Mouse (Mus musculus): ENCODE results near the gene S100a6. TPM values are rescaled to one million over a fixed set of nuclear protein-coding genes. Genes with fewer than 3 reads are reported as not detected.

S100a6 gene
- polyA plus RNA-seq, 1 experiment: 1,285 TPM

DNA sequence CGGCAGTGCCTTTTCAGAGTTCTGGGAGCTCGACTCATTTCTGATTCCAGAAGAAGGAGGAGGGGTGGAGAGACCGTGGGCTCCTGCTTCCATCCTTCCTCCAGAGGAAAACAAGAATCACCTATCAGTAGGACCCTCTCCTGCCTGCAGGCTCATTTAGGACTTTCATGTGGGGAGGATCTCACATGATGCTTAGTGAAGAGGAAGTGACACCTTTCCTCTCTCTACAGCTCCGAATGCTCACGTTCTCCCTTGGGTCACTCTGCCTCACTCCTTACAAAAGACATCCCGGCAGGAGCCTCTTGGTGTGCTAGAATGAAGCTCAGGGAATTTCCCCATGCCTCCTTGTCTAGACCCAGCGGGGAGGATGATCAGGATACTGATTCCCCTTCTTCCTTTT, 8.9 kb downstream of the S100a6 start:
- Histone ChIP-seq H3K4me1 (ENCODE audit: control insufficient read depth, insufficient read depth, low read length) (peaks cover 2% of the 10 kb centered on the region; the same call in 1 of the 2 replicates), H3K27ac (ENCODE audit: insufficient read depth, low read depth, low read length) (no peak overlapping the region), H3K4me3 (ENCODE audit: insufficient read depth, low read length) (no peak overlapping the region)
- TF ChIP-seq POLR2A (IDR thresholded peaks at IDR 0.05; ENCODE audit: borderline replicate concordance, low read depth, low read length): no peak
- TF ChIP-seq CTCF (IDR thresholded peaks at IDR 0.05; ENCODE audit: low read depth, low read length): no peak

DNA sequence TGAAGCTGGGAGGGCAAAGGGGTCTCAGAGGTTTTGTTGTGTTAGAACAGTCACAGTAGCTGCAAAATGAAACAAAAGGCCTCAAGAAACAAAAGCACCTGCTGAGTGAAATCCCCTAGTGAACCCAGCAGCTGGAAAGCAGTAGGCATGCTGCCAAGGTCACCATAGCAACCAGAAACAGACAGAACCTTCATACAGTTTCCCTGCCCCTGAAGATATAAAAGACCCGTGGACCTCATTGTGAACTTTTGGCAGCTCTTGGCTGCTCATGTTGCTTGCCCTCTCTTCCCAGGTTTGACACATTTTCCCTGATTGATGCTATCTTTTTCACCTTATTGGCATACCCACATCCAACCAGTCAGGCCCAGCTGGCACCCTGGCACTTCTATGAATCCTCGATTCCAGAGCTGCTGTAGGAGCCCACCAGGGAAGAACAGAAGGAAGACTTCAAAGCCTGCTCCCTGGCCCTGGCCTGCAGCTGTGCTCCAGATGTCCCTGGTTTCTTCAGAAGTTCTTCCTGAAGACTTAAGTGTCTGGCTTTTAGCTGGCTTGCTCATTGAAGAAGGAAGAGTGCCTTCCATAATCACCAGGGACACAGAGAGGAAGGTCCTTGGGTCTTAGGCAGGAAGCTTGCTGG, 10.9 kb downstream of the S100a6 start:
- TF ChIP-seq CTCF (IDR thresholded peaks at IDR 0.05; ENCODE audit: low read depth, low read length) (no peak), POLR2A (IDR thresholded peaks at IDR 0.05; ENCODE audit: borderline replicate concordance, low read depth, low read length) (no peak)
- H3K4me3 ChIP-seq (ENCODE audit: insufficient read depth, low read length): no peak overlapping the region
- H3K27ac ChIP-seq (ENCODE audit: insufficient read depth, low read depth, low read length): no peak overlapping the region
- H3K4me1 ChIP-seq (ENCODE audit: control insufficient read depth, insufficient read depth, low read length): peaks cover 7% of the 10 kb centered on the region

DNA sequence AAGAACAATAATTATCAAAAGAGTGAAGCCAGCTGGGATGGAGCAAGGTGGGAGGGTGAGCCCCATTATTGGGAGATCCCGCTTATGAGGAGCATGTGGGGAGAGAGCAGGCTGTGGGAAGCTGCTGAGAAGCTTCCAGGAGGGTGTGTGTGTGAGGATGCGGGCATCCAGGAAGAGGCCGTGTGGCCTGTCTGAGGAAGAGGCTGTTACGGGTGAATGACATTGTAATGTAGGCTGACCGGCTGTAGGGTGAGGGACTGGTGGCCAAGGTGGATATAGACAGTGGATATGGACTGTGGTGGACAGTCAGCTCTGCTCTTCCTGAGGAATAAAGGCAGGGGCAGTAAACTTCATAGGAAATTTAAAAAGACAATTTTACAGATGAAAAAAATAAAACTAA, 12.8 kb downstream of the S100a6 start:
- TF ChIP-seq POLR2A (IDR thresholded peaks at IDR 0.05; ENCODE audit: borderline replicate concordance, low read depth, low read length) (no peak), CTCF (IDR thresholded peaks at IDR 0.05; ENCODE audit: low read depth, low read length) (no peak)
- H3K4me1 ChIP-seq (ENCODE audit: control insufficient read depth, insufficient read depth, low read length): peaks cover 10% of the 10 kb centered on the region
- no peak overlapping the region for H3K4me3 ChIP-seq (ENCODE audit: insufficient read depth, low read length)
- no peak overlapping the region for H3K27ac ChIP-seq (ENCODE audit: insufficient read depth, low read depth, low read length)

DNA sequence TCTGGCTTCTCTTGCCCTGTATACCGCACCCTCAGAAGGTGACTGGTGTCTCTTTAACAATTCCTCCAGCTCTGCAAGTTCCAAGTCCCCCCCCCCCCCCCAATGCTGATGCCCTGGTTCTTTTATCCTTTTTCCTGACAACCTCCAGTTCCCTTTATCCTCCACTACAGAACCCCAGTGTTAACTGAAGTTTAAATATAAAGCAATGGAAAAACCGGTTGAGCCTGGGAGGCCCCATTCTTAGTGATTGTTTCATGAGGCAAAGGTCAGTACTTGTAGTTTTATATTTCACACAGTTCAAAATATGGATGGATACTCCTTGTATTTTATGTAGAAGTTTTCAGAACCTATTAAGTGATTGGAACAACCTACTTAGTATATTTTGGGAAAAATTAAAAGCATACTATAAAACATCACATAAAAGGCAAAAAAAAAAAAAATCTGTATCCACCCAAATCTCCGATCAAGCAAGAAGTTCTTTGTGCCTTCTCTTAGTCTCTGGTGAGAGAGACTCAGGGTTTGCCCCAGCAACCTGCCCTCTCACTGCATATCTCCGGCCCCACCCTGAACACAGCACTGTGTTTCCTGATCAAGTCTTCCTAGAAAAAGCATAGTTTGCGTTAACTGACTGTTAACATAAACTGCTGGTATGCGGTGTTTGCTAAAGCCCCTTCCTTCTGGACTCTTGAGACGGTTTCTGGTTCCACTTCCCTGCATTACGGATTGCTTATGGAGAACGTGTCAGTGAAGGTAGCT, 13.8 kb downstream of the S100a6 start:
- H3K4me3 ChIP-seq (ENCODE audit: insufficient read depth, low read length): no peak overlapping the region
- TF ChIP-seq POLR2A (IDR thresholded peaks at IDR 0.05; ENCODE audit: borderline replicate concordance, low read depth, low read length) (no peak), CTCF (IDR thresholded peaks at IDR 0.05; ENCODE audit: low read depth, low read length) (no peak)
- H3K27ac ChIP-seq (ENCODE audit: insufficient read depth, low read depth, low read length): no peak overlapping the region
- peaks cover 10% of the 10 kb centered on the region for H3K4me1 ChIP-seq (ENCODE audit: control insufficient read depth, insufficient read depth, low read length)

DNA sequence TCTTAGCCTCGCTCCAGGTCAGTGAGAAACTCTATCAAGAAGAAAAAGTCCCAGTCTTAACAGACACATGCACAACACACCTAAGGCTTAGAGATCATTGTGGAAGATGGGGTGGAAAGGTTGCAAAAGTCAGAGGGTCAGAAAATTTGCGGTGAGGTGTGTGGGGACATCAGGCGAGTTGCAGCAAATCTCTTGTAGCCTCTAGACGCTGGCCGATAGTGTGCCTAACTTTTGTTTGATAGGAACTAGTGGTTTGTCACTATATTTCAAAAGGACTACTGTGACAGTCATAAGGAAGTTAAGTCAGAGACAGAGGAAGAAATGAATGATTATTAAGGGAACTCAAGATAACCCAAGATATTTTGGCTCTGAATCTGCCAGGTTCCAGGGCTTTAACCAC, 14.7 kb downstream of the S100a6 start:
- H3K4me3 ChIP-seq (ENCODE audit: insufficient read depth, low read length): no peak overlapping the region
- TF ChIP-seq CTCF (IDR thresholded peaks at IDR 0.05; ENCODE audit: low read depth, low read length) (no peak), POLR2A (IDR thresholded peaks at IDR 0.05; ENCODE audit: borderline replicate concordance, low read depth, low read length) (no peak)
- no peak overlapping the region for H3K27ac ChIP-seq (ENCODE audit: insufficient read depth, low read depth, low read length)
- H3K4me1 ChIP-seq (ENCODE audit: control insufficient read depth, insufficient read depth, low read length): peaks cover 13% of the 10 kb centered on the region

DNA sequence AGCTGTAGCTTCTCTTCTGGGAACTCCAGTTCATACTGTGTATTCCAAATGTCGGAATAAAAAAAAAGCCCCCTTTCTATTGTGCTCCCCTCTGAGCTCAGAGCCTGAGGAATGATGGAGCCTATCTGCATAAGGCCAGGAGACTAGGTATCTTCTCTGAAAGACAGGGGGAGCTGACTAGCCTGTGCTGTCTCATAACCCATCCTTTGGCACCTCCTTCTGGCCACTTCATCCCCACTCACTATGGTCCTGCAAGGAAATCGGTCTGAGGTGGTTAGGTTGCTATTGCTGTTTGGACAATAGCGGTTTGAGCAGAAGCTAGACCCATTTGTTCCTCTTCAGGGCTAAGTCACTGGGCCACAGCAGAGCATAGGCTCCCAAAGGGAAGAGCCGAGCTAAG, 15.1 kb downstream of the S100a6 start:
- Histone ChIP-seq H3K4me3 (ENCODE audit: insufficient read depth, low read length) (no peak overlapping the region), H3K4me1 (ENCODE audit: control insufficient read depth, insufficient read depth, low read length) (peaks cover 13% of the 10 kb centered on the region), H3K27ac (ENCODE audit: insufficient read depth, low read depth, low read length) (no peak overlapping the region)
- TF ChIP-seq CTCF (IDR thresholded peaks at IDR 0.05; ENCODE audit: low read depth, low read length): no peak
- no peak for TF ChIP-seq POLR2A (IDR thresholded peaks at IDR 0.05; ENCODE audit: borderline replicate concordance, low read depth, low read length)

DNA sequence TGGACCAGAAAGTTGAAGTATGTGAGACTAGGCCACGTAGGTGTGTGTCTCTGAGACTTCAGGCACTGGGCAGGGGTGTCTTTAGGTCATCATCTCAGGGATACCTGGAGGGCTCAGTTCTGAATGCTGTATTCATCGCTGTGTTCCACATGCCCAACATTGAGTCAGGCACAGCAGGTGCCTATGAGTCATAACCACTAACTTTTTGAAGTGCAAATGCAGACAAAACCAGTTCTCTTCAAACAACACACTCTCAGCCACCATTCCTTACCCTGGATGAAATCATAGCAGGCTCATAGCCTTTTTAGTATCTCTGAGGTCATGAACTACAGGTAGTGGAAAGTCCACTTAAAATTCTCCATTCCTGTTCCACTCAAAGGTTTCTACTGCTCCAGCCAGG, 16.6 kb downstream of the S100a6 start:
- TF ChIP-seq POLR2A (IDR thresholded peaks at IDR 0.05; ENCODE audit: borderline replicate concordance, low read depth, low read length) (no peak), CTCF (IDR thresholded peaks at IDR 0.05; ENCODE audit: low read depth, low read length) (no peak)
- H3K4me3 ChIP-seq (ENCODE audit: insufficient read depth, low read length): no peak overlapping the region
- no peak overlapping the region for H3K27ac ChIP-seq (ENCODE audit: insufficient read depth, low read depth, low read length)
- peaks cover 13% of the 10 kb centered on the region for H3K4me1 ChIP-seq (ENCODE audit: control insufficient read depth, insufficient read depth, low read length)

DNA sequence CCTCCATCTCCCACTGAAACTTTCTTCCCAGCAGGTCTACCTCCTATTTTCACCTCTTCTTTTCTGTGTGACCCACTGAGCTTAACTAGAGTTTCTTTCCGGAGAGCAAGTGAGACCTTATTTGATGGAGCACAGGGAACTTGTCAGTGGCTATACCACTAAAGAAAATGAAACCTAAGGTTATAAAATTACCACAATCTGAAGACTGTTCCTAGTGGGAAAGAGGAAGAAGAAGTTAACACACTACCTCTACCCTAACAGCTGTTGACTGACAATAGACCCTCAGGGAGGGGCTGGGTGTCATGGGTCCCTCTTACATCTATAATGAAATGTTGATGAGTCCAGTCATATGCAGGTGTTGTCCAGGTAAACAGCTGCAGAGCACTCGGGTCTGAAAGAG, 19.3 kb downstream of the S100a6 start:
- TF ChIP-seq CTCF (IDR thresholded peaks at IDR 0.05; ENCODE audit: low read depth, low read length) (no peak), POLR2A (IDR thresholded peaks at IDR 0.05; ENCODE audit: borderline replicate concordance, low read depth, low read length) (no peak)
- H3K27ac ChIP-seq (ENCODE audit: insufficient read depth, low read depth, low read length): no peak overlapping the region

DNA sequence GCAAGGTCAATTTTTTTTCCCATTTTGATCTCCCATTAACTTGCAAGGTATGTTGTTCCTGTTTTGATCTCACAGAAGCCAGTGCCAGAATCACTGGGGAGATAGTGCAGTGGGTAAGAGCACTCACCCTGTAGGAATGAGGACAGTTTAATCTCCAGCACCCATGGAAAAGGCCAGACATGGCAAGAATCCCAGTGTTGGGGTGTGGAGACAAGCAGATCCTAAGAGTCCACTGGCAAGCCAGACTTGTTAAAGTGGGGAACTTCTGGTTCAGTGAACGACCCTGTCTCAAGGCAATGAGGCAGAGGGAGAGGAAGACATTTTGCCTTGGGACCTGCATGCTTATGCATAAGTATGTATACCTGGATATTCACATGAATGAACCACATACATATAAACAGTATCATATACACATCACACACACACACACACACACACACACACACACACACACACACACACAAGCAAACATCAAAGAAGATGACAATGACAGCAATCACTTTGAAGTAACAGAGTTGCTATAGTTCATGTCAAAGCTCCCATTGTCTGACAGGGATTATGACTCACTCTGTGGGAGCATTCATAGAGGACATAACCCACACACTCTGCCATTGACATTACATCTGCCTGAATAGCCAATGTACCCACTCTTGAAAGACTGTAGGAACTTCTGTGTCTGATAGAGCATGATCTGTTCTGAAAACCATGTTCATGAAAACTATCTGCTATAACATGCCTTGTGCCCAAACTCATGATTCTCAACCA, 26.0 kb downstream of the S100a6 start:
- H3K4me1 ChIP-seq (ENCODE audit: control insufficient read depth, insufficient read depth, low read length): peaks cover 4% of the 10 kb centered on the region; the same call in 1 of the 2 replicates
- H3K27ac ChIP-seq (ENCODE audit: insufficient read depth, low read depth, low read length): no peak overlapping the region
- TF ChIP-seq POLR2A (IDR thresholded peaks at IDR 0.05; ENCODE audit: borderline replicate concordance, low read depth, low read length): no peak
- no peak overlapping the region for H3K4me3 ChIP-seq (ENCODE audit: insufficient read depth, low read length)

More for the DNA sequence above, 19.3 kb downstream of the S100a6 start:
- Histone ChIP-seq H3K4me3 (ENCODE audit: insufficient read depth, low read length) (no peak overlapping the region), H3K4me1 (ENCODE audit: control insufficient read depth, insufficient read depth, low read length) (peaks cover 13% of the 10 kb centered on the region)

All from bone marrow macrophage, adult 2 months (primary cell).